Mouse (Mus musculus) activated CD4-positive, CD25-positive, alpha-beta regulatory T cell, adult 4 months (primary cell): ENCODE data around the gene Cplx3. TPM values are rescaled to one million over a fixed set of nuclear protein-coding genes. Genes with fewer than 3 reads are reported as not detected.

Experiments
- ATAC-seq: one replicate; pipeline ENCODE4 v1.8.0; 2017
- polyA plus RNA-seq, 2 experiments: library from polyadenylated mRNA; unstranded; fragments of 100-300 nt; shearing (Covaris generic); gene quantifications; one replicate each; pipeline ENCODE4 v1.2.1; 2017

The Cplx3 gene
- polyA plus RNA-seq, 2 experiments from 2014 or later, result not detected

- no peak for ATAC-seq
These were observed 46.5 kb downstream of the Cplx3 start for GRCm38 (mm10) chr9:57559568-57559967.

- ATAC-seq, result no peak
These were observed 47.5 kb downstream of the Cplx3 start for GRCm38 (mm10) chr9:57558625-57559024.

GRCm38 (mm10) chr9:57557215-57557614, 48.9 kb downstream of the Cplx3 start:
- ATAC-seq, result no peak

DNA sequence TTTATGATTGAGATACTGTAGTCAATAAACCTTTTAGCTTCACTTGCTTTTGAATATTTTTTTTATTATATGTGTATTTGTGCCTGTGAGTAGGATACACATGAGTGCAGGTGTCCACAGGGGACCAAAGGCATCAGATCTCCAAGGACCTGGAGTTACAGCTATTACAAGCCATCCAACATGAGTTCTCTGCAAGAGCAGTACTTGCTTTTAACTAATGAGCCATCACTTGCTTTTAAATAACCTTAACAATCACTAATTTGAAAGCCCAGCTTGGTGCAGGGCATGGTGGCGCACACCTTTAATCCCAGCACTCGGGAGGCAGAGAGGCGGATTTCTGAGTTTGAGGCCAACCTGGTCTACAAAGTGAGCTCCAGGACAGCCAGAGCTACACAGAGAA, 51.3 kb downstream of the Cplx3 start:
- no peak for ATAC-seq

GRCm38 (mm10) chr9:57553119-57553518, 53.0 kb downstream of the Cplx3 start:
- ATAC-seq, result no peak

DNA sequence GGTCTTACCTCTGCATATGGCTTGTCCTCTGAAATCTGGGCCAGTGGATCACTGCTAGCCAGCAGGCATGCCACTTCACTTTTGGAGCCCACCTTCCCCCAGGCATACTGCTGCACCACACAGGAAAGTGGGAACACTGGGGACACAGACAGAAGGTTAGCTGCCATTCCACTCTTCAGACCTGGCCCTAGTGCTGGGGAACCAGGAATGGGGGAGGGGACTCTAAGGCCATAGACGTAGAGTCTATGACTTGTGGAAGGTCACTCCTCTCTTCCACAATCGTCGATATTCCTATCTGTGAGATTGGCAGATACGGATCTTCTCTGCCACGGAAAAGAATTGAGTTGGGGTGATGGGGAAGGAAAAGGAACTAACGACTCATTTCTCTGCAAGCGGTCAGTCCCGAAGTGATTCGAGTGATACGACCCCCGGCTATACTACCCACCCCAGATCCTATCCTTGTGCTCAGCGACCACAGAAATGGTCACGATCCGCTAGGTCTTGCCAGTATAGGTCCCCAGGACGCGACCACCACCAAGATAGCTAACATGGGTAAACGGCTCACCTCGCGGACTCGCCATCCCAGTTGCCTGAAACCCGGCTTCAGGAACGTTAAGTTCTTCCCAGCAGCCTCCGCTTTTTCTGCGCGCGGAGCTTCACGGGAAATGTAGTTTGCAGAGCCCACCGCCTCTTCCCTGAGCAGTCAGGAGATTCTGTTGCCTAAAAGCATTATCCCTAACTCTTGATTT, 53.8 kb downstream of the Cplx3 start, which contains the start of gene Mpi:
Gene Mpi (minus strand): TSS at position 625 of the 749 bp plus-strand sequence.
- ATAC-seq, result no peak

GRCm38 (mm10) chr9:57550126-57550862, 55.8 kb downstream of the Cplx3 start:
- ATAC-seq, result no peak

Other genes starting within 250 kb of the Cplx3 start
- 100 to 1,000 TPM; 117 to 128 TPM for gene Ppcdc, start 166.2 kb downstream of the Cplx3 start, polyA plus RNA-seq
- gene Scamp5, start 138.2 kb downstream of the Cplx3 start, polyA plus RNA-seq, result under 1 TPM in 1 of 2 experiments, not detected in 1; 0.50 TPM
- not detected for gene Rpp25, start 102.3 kb downstream of the Cplx3 start, polyA plus RNA-seq
- gene Cox5a, start 85.0 kb downstream of the Cplx3 start, polyA plus RNA-seq, result 100 to 1,000 TPM; 315 to 368 TPM
- gene Fam219b, start 68.8 kb downstream of the Cplx3 start, polyA plus RNA-seq, result 10 to 100 TPM; 21.7 to 33.7 TPM
- 10 to 100 TPM in 1 of 2 experiments, 1 to 10 TPM in 1; 7.8 to 14.8 TPM for gene Mpi, start 53.5 kb downstream of the Cplx3 start, polyA plus RNA-seq
- gene Scamp2, start 45.3 kb downstream of the Cplx3 start, polyA plus RNA-seq, result 10 to 100 TPM; 68.7 to 92.7 TPM
- 10 to 100 TPM; 25.1 to 29.3 TPM for gene Ulk3, start 16.8 kb downstream of the Cplx3 start, polyA plus RNA-seq
- gene Lman1l, start 14.5 kb upstream of the Cplx3 start, polyA plus RNA-seq, result not detected
- gene Csk, start 47.4 kb upstream of the Cplx3 start, polyA plus RNA-seq, result 100 to 1,000 TPM; 118 to 146 TPM
- not detected for gene Cyp1a2, start 77.4 kb upstream of the Cplx3 start, polyA plus RNA-seq
- not detected for gene Cyp1a1, start 81.6 kb upstream of the Cplx3 start, polyA plus RNA-seq
- gene Edc3, start 102.3 kb upstream of the Cplx3 start, polyA plus RNA-seq, result 10 to 100 TPM; 23.1 to 26.5 TPM
- gene Clk3, start 159.6 kb upstream of the Cplx3 start, polyA plus RNA-seq, result 10 to 100 TPM; 70.7 to 77.8 TPM
- gene Arid3b, start 230.5 kb upstream of the Cplx3 start, polyA plus RNA-seq, result 10 to 100 TPM; 23.3 to 26.5 TPM